Mouse (Mus musculus) kidney, embryonic 16.5 days (tissue): ENCODE measurements at regions not wholly inside any gene's neighbourhood (a gene's known extent, or its start where the extent isn't known, plus 50 kb on each side); places are given as distances from the start of the nearest gene placed in this dataset.

Experiments used
- ATAC-seq: fragments of 200-750 bp; cut with Nextera tagmentation; 2 replicates; pipeline ENCODE4 v1.8.0; 2017; ENCODE audit warnings: moderate TSS enrichment; ENCODE audit not compliant: low FRiP score, low TSS enrichment
- H3K27ac ChIP-seq: fragments of 300-500 bp; sonication (generic); 2 replicates; pipeline ENCODE4 v1.5.1; 2014; ENCODE audit warnings: low read length
- H3K27me3 ChIP-seq: fragments of 300-500 bp; sonication (generic); 2 replicates; pipeline ENCODE4 v1.6.1; 2014; ENCODE audit warnings: low read length, control low read depth, mixed read lengths; ENCODE audit not compliant: insufficient read depth
- H3K36me3 ChIP-seq: fragments of 300-500 bp; sonication (generic); 2 replicates; pipeline ENCODE4 v1.6.1; 2014; ENCODE audit warnings: low read length, control low read depth, mixed read lengths; ENCODE audit not compliant: insufficient read depth
- H3K4me1 ChIP-seq: fragments of 300-500 bp; sonication (generic); 2 replicates; pipeline ENCODE4 v1.6.1; 2014; ENCODE audit warnings: low read length, control low read depth, mixed read lengths; ENCODE audit not compliant: insufficient read depth
- H3K4me2 ChIP-seq: fragments of 300-500 bp; sonication (generic); replicated peaks from 2 replicates; pipeline ENCODE4 v1.6.1; 2014; ENCODE audit warnings: low read depth, low read length
- H3K4me3 ChIP-seq: fragments of 300-500 bp; sonication (generic); 2 replicates; pipeline ENCODE4 v1.5.1; 2014; ENCODE audit warnings: mild to moderate bottlenecking, low read length
- H3K9ac ChIP-seq: fragments of 300-500 bp; sonication (generic); replicated peaks from 2 replicates; pipeline ENCODE4 v1.6.1; 2014; ENCODE audit warnings: low read length
- H3K9me3 ChIP-seq: fragments of 300-500 bp; sonication (generic); 2 replicates; pipeline ENCODE4 v1.6.1; 2016; ENCODE audit warnings: low read length, control low read depth
- WGBS: fragments of 180-500 bp; shearing (Covaris S2); extraction: QIAGEN DNeasy Blood & Tissue Kit; methylation state at CpG from one replicate; pipeline ENCODE4 v1.1.7; 2014; 5-methylcytosine and 5-hydroxymethylcytosine counted together

DNA sequence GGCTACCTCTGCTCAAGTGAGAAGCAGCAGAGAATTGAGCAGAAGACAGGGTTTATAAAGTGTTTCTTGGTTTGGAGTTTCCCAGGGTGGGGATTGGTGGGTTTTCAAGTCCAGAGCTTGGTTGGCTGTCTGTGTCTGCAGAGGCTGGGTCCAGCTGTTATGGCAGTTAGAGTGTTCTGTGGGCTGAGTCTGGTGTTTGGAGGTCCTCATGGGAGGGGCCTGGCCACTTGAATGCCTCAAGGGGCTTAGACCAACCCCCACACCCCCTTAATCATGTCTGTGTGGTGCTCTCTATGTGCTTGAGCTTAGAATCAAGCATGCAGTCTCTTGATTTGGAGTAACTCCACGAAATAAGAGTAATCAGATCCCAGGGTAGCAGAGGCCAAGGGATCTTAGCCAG lies 70.2 kb upstream of the Aldh1a3 start:
- ATAC-seq, result no peak
- no peaks in the 10 kb centered on the region for H3K27me3 ChIP-seq
- H3K4me2 ChIP-seq, result no peak overlapping the region
- H3K9ac ChIP-seq, result no peak overlapping the region
- 38% methylated on average over 1 of the region's 1 CpGs for WGBS
- H3K4me3 ChIP-seq, result no peak overlapping the region
- no peak overlapping the region for H3K27ac ChIP-seq
- H3K36me3 ChIP-seq, result no peaks in the 10 kb centered on the region
- no peaks in the 10 kb centered on the region for H3K4me1 ChIP-seq
- no peaks in the 10 kb centered on the region for H3K9me3 ChIP-seq

GRCm38 (mm10) chr7:66493216-66493885 lies 66.0 kb upstream of the Aldh1a3 start:
- WGBS, result 80% methylated on average over 10 of the region's 10 CpGs
- no peaks in the 10 kb centered on the region for H3K27me3 ChIP-seq

GRCm38 (mm10) chr7:66492748-66493147 lies 65.4 kb upstream of the Aldh1a3 start:
- 75% methylated on average over 12 of the region's 12 CpGs for WGBS
- Histone ChIP-seq H3K9ac (no peak overlapping the region), H3K36me3 (no peaks in the 10 kb centered on the region), H3K27me3 (no peaks in the 10 kb centered on the region), H3K4me1 (no peaks in the 10 kb centered on the region), H3K4me3 (no peak overlapping the region), H3K9me3 (peaks cover 5% of the 10 kb centered on the region; the same call in 1 of the 2 replicates), H3K4me2 (no peak overlapping the region), H3K27ac (no peak overlapping the region)
- no peak for ATAC-seq

More at GRCm38 (mm10) chr7:66493216-66493885, 66.0 kb upstream of the Aldh1a3 start:
- Histone ChIP-seq H3K4me2 (no peak overlapping the region), H3K36me3 (no peaks in the 10 kb centered on the region), H3K9ac (no peak overlapping the region), H3K4me3 (no peak overlapping the region), H3K9me3 (peaks cover 3% of the 10 kb centered on the region; the same call in 1 of the 2 replicates), H3K4me1 (no peaks in the 10 kb centered on the region), H3K27ac (no peak overlapping the region)
- no peak for ATAC-seq

DNA sequence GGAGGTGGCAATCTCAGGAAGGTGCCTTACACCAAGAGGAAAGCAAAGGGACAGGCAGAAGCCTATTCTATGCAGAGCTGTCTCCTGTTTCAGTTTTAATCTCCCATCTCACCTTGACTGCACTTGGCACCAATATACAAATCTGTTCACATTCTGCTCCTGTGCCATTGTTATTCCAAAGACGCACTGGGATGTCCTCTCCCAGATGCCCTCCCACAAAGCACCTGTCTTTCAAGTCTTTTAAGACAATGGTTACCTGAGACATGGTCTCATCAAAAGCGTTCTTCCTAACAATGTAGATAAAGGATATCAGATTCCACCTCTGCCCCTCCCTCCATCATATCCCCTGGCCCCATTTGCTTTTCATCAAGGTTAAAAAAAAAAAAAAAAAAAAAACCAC lies 64.2 kb upstream of the Aldh1a3 start:
- Histone ChIP-seq H3K9ac (no peak overlapping the region), H3K27me3 (no peaks in the 10 kb centered on the region), H3K4me2 (no peak overlapping the region), H3K4me3 (no peak overlapping the region), H3K4me1 (no peaks in the 10 kb centered on the region), H3K9me3 (peaks cover 5% of the 10 kb centered on the region; the same call in 1 of the 2 replicates), H3K27ac (no peak overlapping the region), H3K36me3 (no peaks in the 10 kb centered on the region)
- no peak for ATAC-seq
- WGBS, result 60% methylated on average over 2 of the region's 2 CpGs

- no peak for ATAC-seq
- H3K4me1 ChIP-seq, result no peaks in the 10 kb centered on the region
- no peaks in the 10 kb centered on the region for H3K36me3 ChIP-seq
- peaks cover 5% of the 10 kb centered on the region; the same call in 1 of the 2 replicates for H3K9me3 ChIP-seq
- H3K9ac ChIP-seq, result no peak overlapping the region
- no peaks in the 10 kb centered on the region for H3K27me3 ChIP-seq
- 98% methylated on average over 1 of the region's 1 CpGs for WGBS
- no peak overlapping the region for H3K4me2 ChIP-seq
- no peak overlapping the region for H3K27ac ChIP-seq
- H3K4me3 ChIP-seq, result no peak overlapping the region
Observed at GRCm38 (mm10) chr7:66490073-66490472, 62.8 kb upstream of the Aldh1a3 start.

GRCm38 (mm10) chr7:66487751-66488150 lies 60.4 kb upstream of the Aldh1a3 start:
- Histone ChIP-seq H3K9ac (no peak overlapping the region), H3K4me1 (0 out of 2 replicates have a peak, but pooled peaks cover 2% of the 10 kb centered on the region), H3K27ac (peak overlapping the region; percentile 46; the same call in 1 of the 2 replicates), H3K27me3 (no peaks in the 10 kb centered on the region), H3K4me3 (no peak overlapping the region), H3K9me3 (peaks cover 5% of the 10 kb centered on the region; the same call in 1 of the 2 replicates), H3K36me3 (no peaks in the 10 kb centered on the region), H3K4me2 (no peak overlapping the region)
- ATAC-seq, result no peak

DNA sequence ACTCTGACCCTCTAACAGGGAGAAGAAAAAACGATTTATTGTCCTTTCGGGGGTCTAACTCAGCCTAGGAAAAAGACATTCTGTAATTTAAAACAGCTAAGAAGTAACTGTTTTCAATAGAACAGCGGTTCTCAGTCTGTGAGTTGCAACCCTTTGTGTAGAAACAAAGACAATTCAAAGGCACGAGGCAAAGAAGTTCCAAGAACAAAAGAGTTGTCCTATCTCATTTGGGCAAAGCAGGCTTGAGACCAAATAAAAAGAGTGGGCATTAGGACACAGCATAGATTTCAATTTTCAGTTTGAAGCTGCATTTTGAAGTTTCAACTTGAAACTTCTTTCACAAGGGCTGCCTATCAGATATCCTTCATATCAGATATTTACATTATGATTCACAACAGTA lies 53.1 kb upstream of the Aldh1a3 start:
- Histone ChIP-seq H3K4me2 (no peak overlapping the region), H3K27me3 (no peaks in the 10 kb centered on the region), H3K4me3 (no peak overlapping the region), H3K9me3 (no peaks in the 10 kb centered on the region), H3K4me1 (peaks cover 13% of the 10 kb centered on the region; the same call in 1 of the 2 replicates), H3K9ac (no peak overlapping the region), H3K36me3 (no peaks in the 10 kb centered on the region), H3K27ac (no peak overlapping the region)
- ATAC-seq, result no peak
- 29% methylated on average over 4 of the region's 4 CpGs for WGBS

DNA sequence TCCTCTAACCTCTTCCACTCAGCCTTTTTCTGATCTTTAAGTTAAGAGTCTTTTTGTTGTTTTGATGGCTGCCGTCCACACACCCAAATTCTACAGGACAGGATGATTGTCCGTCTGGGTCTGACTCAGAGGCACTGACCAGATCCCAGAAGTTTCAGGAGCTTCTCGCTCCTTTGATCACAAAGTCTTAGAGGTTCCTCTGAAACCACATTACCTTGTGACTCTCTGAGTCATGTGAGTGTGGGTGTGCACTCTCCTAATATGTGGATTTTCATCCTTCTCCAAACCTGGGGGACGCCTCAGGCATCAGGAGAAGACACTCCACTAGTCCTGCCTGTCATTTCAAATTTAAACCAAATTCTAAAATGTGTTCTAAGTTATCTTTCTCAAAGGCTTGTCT lies 52.0 kb upstream of the Aldh1a3 start:
- Histone ChIP-seq H3K9me3 (no peaks in the 10 kb centered on the region), H3K4me1 (peaks cover 12% of the 10 kb centered on the region; the same call in 1 of the 2 replicates), H3K9ac (no peak overlapping the region), H3K27me3 (no peaks in the 10 kb centered on the region), H3K4me3 (no peak overlapping the region), H3K27ac (no peak overlapping the region), H3K4me2 (no peak overlapping the region), H3K36me3 (no peaks in the 10 kb centered on the region)
- WGBS, result 90% methylated on average over 4 of the region's 4 CpGs
- no peak for ATAC-seq

GRCm38 (mm10) chr7:66478106-66478505 lies 50.8 kb upstream of the Aldh1a3 start:
- Histone ChIP-seq H3K4me2 (no peak overlapping the region), H3K9ac (no peak overlapping the region), H3K4me3 (no peak overlapping the region), H3K9me3 (no peaks in the 10 kb centered on the region), H3K36me3 (no peaks in the 10 kb centered on the region), H3K4me1 (peaks cover 11% of the 10 kb centered on the region; the same call in 1 of the 2 replicates), H3K27me3 (no peaks in the 10 kb centered on the region), H3K27ac (peak overlapping the region; percentile 25; the same call in 1 of the 2 replicates)
- 82% methylated on average over 7 of the region's 7 CpGs for WGBS
- ATAC-seq, result no peak

GRCm38 (mm10) chr7:66477475-66477874 lies 50.2 kb upstream of the Aldh1a3 start:
- no peaks in the 10 kb centered on the region for H3K27me3 ChIP-seq
- H3K9me3 ChIP-seq, result no peaks in the 10 kb centered on the region
- H3K36me3 ChIP-seq, result no peaks in the 10 kb centered on the region
- no peak overlapping the region for H3K4me3 ChIP-seq
- H3K9ac ChIP-seq, result no peak overlapping the region
- 58% methylated on average over 5 of the region's 5 CpGs for WGBS
- H3K4me1 ChIP-seq, result peaks cover 12% of the 10 kb centered on the region
- no peak for ATAC-seq
- H3K4me2 ChIP-seq, result no peak overlapping the region
- H3K27ac ChIP-seq, result no peak overlapping the region
